Mouse (Mus musculus) brain, embryonic 18.5 days (tissue): ENCODE measurements around the gene Mrpl34.

Source experiments
- DNase-seq: peaks from one replicate; pipeline ENCODE4 v3.0.0-alpha.2; 2012; ENCODE audit warnings: low read depth, low spot score

The Mrpl34 gene

GRCm38 (mm10) chr8:71468916-71469315 is 4.2 kb downstream of the Mrpl34 start, which contains the start of gene Dda1:
Gene Dda1 (plus strand): TSS chr8:71469199.
- peak; percentile 98 for DNase-seq

- peak; percentile 68 for DNase-seq
Observed at GRCm38 (mm10) chr8:71469411-71469810, 4.7 kb downstream of the Mrpl34 start.

- DNase-seq: no peak
Observed at GRCm38 (mm10) chr8:71470146-71470912, 5.6 kb downstream of the Mrpl34 start.

GRCm38 (mm10) chr8:71470913-71471255 is 6.1 kb downstream of the Mrpl34 start:
- DNase-seq: no peak

- no peak for DNase-seq
Observed at GRCm38 (mm10) chr8:71471861-71472260, 7.1 kb downstream of the Mrpl34 start.

- no peak for DNase-seq
Observed at GRCm38 (mm10) chr8:71472601-71473386, 8.0 kb downstream of the Mrpl34 start.

GRCm38 (mm10) chr8:71474344-71474743 is 9.6 kb downstream of the Mrpl34 start:
- no peak for DNase-seq

- no peak for DNase-seq
Observed at GRCm38 (mm10) chr8:71474785-71475701, 10.3 kb downstream of the Mrpl34 start.

- DNase-seq: no peak
Observed at GRCm38 (mm10) chr8:71475702-71476075, 10.9 kb downstream of the Mrpl34 start.

- no peak for DNase-seq
Observed at GRCm38 (mm10) chr8:71476099-71476940, 11.6 kb downstream of the Mrpl34 start.

GRCm38 (mm10) chr8:71477196-71477845 is 12.6 kb downstream of the Mrpl34 start:
- no peak for DNase-seq

GRCm38 (mm10) chr8:71478943-71479342 is 14.2 kb downstream of the Mrpl34 start:
- no peak for DNase-seq

GRCm38 (mm10) chr8:71483932-71484331 is 19.2 kb downstream of the Mrpl34 start:
- DNase-seq: no peak

- no peak for DNase-seq
Observed at GRCm38 (mm10) chr8:71484736-71485135, 20.0 kb downstream of the Mrpl34 start.

- peak; percentile 87 for DNase-seq
Observed at GRCm38 (mm10) chr8:71485142-71486135, 20.7 kb downstream of the Mrpl34 start, which contains the start of gene Ano8. Gene Ano8 (minus strand): TSS chr8:71485963.

GRCm38 (mm10) chr8:71486136-71486529 is 21.4 kb downstream of the Mrpl34 start:
- no peak for DNase-seq

GRCm38 (mm10) chr8:71487691-71488445 is 23.1 kb downstream of the Mrpl34 start, which contains the start of gene Gtpbp3:
Gene Gtpbp3 (plus strand): TSS chr8:71488103.
- DNase-seq: no peak

GRCm38 (mm10) chr8:71488454-71488853 is 23.7 kb downstream of the Mrpl34 start:
- peak; percentile 86 for DNase-seq
